Comparison of ENCODE assay signal across 8 mouse cellular contexts in genomic region chr2:114057303-114057853, GRCm38 (mm10). TPM values are rescaled to one million over a fixed set of nuclear protein-coding genes. Genes with fewer than 3 reads are reported as not detected.
DNase-seq lines count a peak whose midpoint lies in the region; ATAC-seq lines count a peak whose summit lies in the region.

No protein-coding gene starts in this region.

- peak; percentile 4 to 9 for DNase-seq in layer of hippocampus, postnatal 14 days (ENCODE audit: low spot score in 2 of 2)
- DNase-seq in layer of hippocampus, postnatal 25 days (ENCODE audit: extremely low spot score in 1 of 2, low spot score in 1 of 2), result no peak
- DNase-seq in heart, adult 11 months, result peak; percentile 99
- peak; percentile 25 for DNase-seq in kidney, postnatal 14 days
- DNase-seq in retina, postnatal 1 day, result peak; percentile 78
- no peak for DNase-seq in right cerebral cortex, postnatal 4 days

- ATAC-seq in cerebellum, adult (ENCODE audit: insufficient number of reproducible peaks, low FRiP score, low TSS enrichment), result peak; percentile 89
- ATAC-seq in erythroblast, adult 5-6 weeks (replicated peaks; ENCODE audit: low FRiP score, poor library complexity, severe bottlenecking), result no peak

RNA-seq across cellular contexts. Expression of gene Actc1, which starts 4.0 kb away (rescaled TPM):
- not detected for total RNA-seq in layer of hippocampus, postnatal 14 days (2021)
- total RNA-seq in layer of hippocampus, postnatal 25 days (2021), result not detected
- not detected in 2 replicates for total RNA-seq in erythroblast, adult 5-6 weeks (2015; ENCODE audit: low replicate concordance)
- not detected in 2 replicates for total RNA-seq in erythroblast, adult 5-6 weeks (2017; ENCODE audit: low replicate concordance)

RNA-seq across cellular contexts. Expression of gene Gjd2, which starts 44.0 kb away (rescaled TPM):
- total RNA-seq in layer of hippocampus, postnatal 14 days (2021), result 10 to 100 TPM; 13.8 to 14.3 TPM
- 1 to 10 TPM; 7.2 to 7.4 TPM for total RNA-seq in layer of hippocampus, postnatal 25 days (2021)
- not detected in 2 replicates for total RNA-seq in erythroblast, adult 5-6 weeks (2015; ENCODE audit: low replicate concordance)
- not detected in 2 replicates for total RNA-seq in erythroblast, adult 5-6 weeks (2017; ENCODE audit: low replicate concordance)

Comparison
In these comparisons a context has a peak if more than half of its experiments do, and no peak if none do; other contexts are left out.
1. DNase-seq: peak in layer of hippocampus, postnatal 14 days (2 of 2), heart, adult 11 months (single experiment), kidney, postnatal 14 days (single experiment) and retina, postnatal 1 day (single experiment); none in layer of hippocampus, postnatal 25 days (0 of 2) and right cerebral cortex, postnatal 4 days (single experiment).
2. RNA of gene Gjd2, which starts 44.0 kb away (total RNA-seq): 13.8 to 14.3 TPM in layer of hippocampus, postnatal 14 days and 7.2 to 7.4 TPM in layer of hippocampus, postnatal 25 days; not detected in erythroblast, adult 5-6 weeks; every median in the first group is over 4 times any median in the second.